15 mouse cellular contexts compared by ENCODE assay signal in the genomic region with DNA sequence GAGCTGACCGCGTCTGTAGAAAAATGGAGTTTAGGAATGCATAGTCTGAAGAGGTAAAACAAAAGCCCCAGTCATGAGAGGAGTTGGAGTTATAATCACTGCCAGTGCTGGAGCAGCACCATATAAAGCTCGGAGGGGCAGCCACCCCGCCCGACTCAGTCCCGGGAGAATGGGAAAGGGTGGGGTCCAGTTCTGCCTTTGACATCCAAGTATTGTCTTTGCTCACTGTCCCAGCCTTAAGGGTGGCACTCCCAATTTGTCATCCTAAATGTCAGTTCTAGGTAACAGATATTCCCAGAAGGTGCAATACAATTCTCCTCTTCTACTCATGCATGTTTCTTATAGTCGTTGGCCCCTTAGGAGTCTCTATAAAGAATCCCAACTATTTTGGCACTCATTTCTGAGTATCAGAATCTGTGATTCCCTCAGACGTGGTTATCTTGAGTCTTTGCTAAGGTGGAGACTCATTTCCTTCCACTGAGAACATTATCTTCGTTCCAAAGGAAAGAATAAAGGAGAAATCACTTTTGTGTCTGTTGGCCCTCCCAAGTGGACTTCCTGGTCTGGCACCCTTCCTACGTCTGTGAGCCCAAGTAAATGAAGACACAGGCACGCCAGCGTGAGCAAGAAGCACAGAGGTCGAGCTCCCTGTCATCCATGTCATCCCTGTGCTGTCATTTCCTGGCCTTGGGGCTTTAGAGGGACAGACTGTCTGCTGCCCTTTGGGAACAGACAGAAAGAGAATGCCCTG. TPM values are rescaled to one million over a fixed set of nuclear protein-coding genes. Genes with fewer than 3 reads are reported as not detected.
DNase-seq lines count a peak whose midpoint lies in the region; ATAC-seq and TF ChIP-seq lines count a peak whose summit lies in the region.
"Had no signal": no experiment of that assay in that cellular context is flagged by ENCODE, and none has a peak within 500 bp of the region (broad histone marks: within the 10 kb centered on the region; RNA-seq: fewer than 3 reads in every experiment).

No protein-coding gene starts in this region.

- no peak for TF ChIP-seq CTCF in heart, postnatal 0 days (IDR thresholded peaks at IDR 0.05; ENCODE audit: low read depth)
- TF ChIP-seq CTCF in small intestine, adult 2 months (IDR thresholded peaks at IDR 0.05; ENCODE audit: extremely low read depth, insufficient read length, insufficient replicate concordance, low read depth, low read length), result no peak
- no peak for TF ChIP-seq CTCF in liver, postnatal 0 days (IDR thresholded peaks at IDR 0.05; ENCODE audit: low read depth)

- no peaks in the 10 kb centered on the region for H3K9me3 ChIP-seq in kidney, embryonic 14.5 days (ENCODE audit: control insufficient read depth, low read length)
- H3K9me3 ChIP-seq in heart, postnatal 0 days (replicated peaks; ENCODE audit: control insufficient read depth, low read length), result no peaks in the 10 kb centered on the region
- H3K9me3 ChIP-seq in liver, postnatal 0 days (ENCODE audit: low read length), result no peaks in the 10 kb centered on the region
- H3K9me3 ChIP-seq: heart, embryonic 15.5 days; liver, embryonic 15.5 days; midbrain, embryonic 10.5 days; stomach, embryonic 15.5 days had no signal

- no peaks in the 10 kb centered on the region for H3K27me3 ChIP-seq in kidney, embryonic 14.5 days (ENCODE audit: control insufficient read depth, insufficient read depth, low read length)
- no peaks in the 10 kb centered on the region for H3K27me3 ChIP-seq in heart, postnatal 0 days (ENCODE audit: control insufficient read depth, insufficient read depth, low read length)
- no peaks in the 10 kb centered on the region for H3K27me3 ChIP-seq in small intestine, adult 2 months (ENCODE audit: control insufficient read depth, insufficient read depth, low read length)
- no peaks in the 10 kb centered on the region for H3K27me3 ChIP-seq in liver, postnatal 0 days (ENCODE audit: insufficient read depth, low read length)
- H3K27me3 ChIP-seq: heart, embryonic 15.5 days; liver, embryonic 15.5 days; stomach, embryonic 15.5 days had no signal

- H3K9ac ChIP-seq in kidney, embryonic 14.5 days (ENCODE audit: low read depth, low read length), result no peak overlapping the region
- H3K9ac ChIP-seq in heart, postnatal 0 days (replicated peaks; ENCODE audit: low read depth, low read length), result no peak overlapping the region
- no peak overlapping the region for H3K9ac ChIP-seq in liver, postnatal 0 days (replicated peaks)
- H3K9ac ChIP-seq: heart, embryonic 15.5 days; liver, embryonic 15.5 days; stomach, embryonic 15.5 days had no signal

- H3K4me1 ChIP-seq in kidney, embryonic 14.5 days (ENCODE audit: control insufficient read depth, insufficient read depth, low read length), result no peaks in the 10 kb centered on the region
- H3K4me1 ChIP-seq in heart, postnatal 0 days (ENCODE audit: control insufficient read depth, insufficient read depth), result no peaks in the 10 kb centered on the region
- no peaks in the 10 kb centered on the region for H3K4me1 ChIP-seq in small intestine, adult 2 months (ENCODE audit: control insufficient read depth, insufficient read depth, insufficient read length, low read length)
- peaks cover 5% of the 10 kb centered on the region for H3K4me1 ChIP-seq in liver, postnatal 0 days (ENCODE audit: insufficient read depth)

- no peak for TF ChIP-seq POLR2A in small intestine, adult 2 months (IDR thresholded peaks at IDR 0.05; ENCODE audit: low read depth, low read length)

- no peak overlapping the region for H3K4me2 ChIP-seq in kidney, embryonic 14.5 days (replicated peaks; ENCODE audit: low read depth, low read length)
- H3K4me2 ChIP-seq in heart, postnatal 0 days (ENCODE audit: low read depth, low read length), result no peak overlapping the region
- H3K4me2 ChIP-seq in liver, postnatal 0 days (ENCODE audit: low read depth, low read length), result no peak overlapping the region
- H3K4me2 ChIP-seq: heart, embryonic 15.5 days; liver, embryonic 15.5 days; stomach, embryonic 15.5 days had no signal

- H3K4me3 ChIP-seq in kidney, embryonic 14.5 days (ENCODE audit: low read length), result no peak overlapping the region
- H3K4me3 ChIP-seq in heart, postnatal 0 days (ENCODE audit: low read depth, low read length), result no peak overlapping the region
- no peak overlapping the region for H3K4me3 ChIP-seq in small intestine, adult 2 months (ENCODE audit: low read depth, low read length)
- H3K4me3 ChIP-seq in liver, postnatal 0 days (ENCODE audit: low read depth, low read length), result no peak overlapping the region
- H3K4me3 ChIP-seq: heart, embryonic 15.5 days; liver, embryonic 15.5 days; midbrain, embryonic 10.5 days; stomach, embryonic 15.5 days had no signal

- WGBS in kidney, embryonic 14.5 days, result 72% methylated on average over 13 of the region's 13 CpGs
- 52% methylated on average over 13 of the region's 13 CpGs for WGBS in heart, postnatal 0 days
- WGBS in small intestine, adult 2 months, result 54% methylated on average over 13 of the region's 13 CpGs
- WGBS in liver, postnatal 0 days (ENCODE audit: insufficient replicate concordance), result 63% methylated on average over 13 of the region's 13 CpGs

- H3K36me3 ChIP-seq in kidney, embryonic 14.5 days (ENCODE audit: control insufficient read depth, insufficient read depth, low read length), result no peaks in the 10 kb centered on the region
- no peaks in the 10 kb centered on the region for H3K36me3 ChIP-seq in heart, postnatal 0 days (replicated peaks; ENCODE audit: control insufficient read depth, insufficient read depth, low read length)
- no peaks in the 10 kb centered on the region for H3K36me3 ChIP-seq in small intestine, adult 2 months (ENCODE audit: control insufficient read depth, insufficient read depth, low read length)
- H3K36me3 ChIP-seq in liver, postnatal 0 days (replicated peaks; ENCODE audit: insufficient read depth, low read length), result no peaks in the 10 kb centered on the region
- H3K36me3 ChIP-seq: heart, embryonic 15.5 days; liver, embryonic 15.5 days; midbrain, embryonic 10.5 days; stomach, embryonic 15.5 days had no signal

- peak; percentile 61 for DNase-seq in kidney, adult 11 months
- DNase-seq in heart, postnatal 0 days (ENCODE audit: low spot score), result peak; percentile 42
- DNase-seq in kidney, postnatal 36 days, result peak; percentile 58 to 81
- no peak for DNase-seq in liver, postnatal 0 days
- no peak for DNase-seq in cerebellum, postnatal 14 days
- DNase-seq: cerebellum, adult 18-20 months; embryo, embryonic 11 days; right cerebral cortex, postnatal 25 days; thymus, postnatal 4 days had no signal

- TF ChIP-seq EP300 in heart, postnatal 0 days (IDR thresholded peaks at IDR 0.05; ENCODE audit: low read depth), result no peak; the same call in 1 of the 2 replicates
- no peak for TF ChIP-seq EP300 in liver, postnatal 0 days (IDR thresholded peaks at IDR 0.05; ENCODE audit: low read depth)

- H3K27ac ChIP-seq in kidney, embryonic 14.5 days (ENCODE audit: low read depth, low read length), result no peak overlapping the region
- 0 out of 2 replicates have a peak overlapping the region, but pooled peaks have one; percentile 0 for H3K27ac ChIP-seq in heart, postnatal 0 days (ENCODE audit: low read depth)
- H3K27ac ChIP-seq in small intestine, adult 2 months (ENCODE audit: insufficient read depth, low read depth, low read length), result peak overlapping the region; percentile 2; the same call in 1 of the 2 replicates
- H3K27ac ChIP-seq in liver, postnatal 0 days (ENCODE audit: low read depth), result no peak overlapping the region
- H3K27ac ChIP-seq: heart, embryonic 15.5 days; liver, embryonic 15.5 days; midbrain, embryonic 10.5 days; stomach, embryonic 15.5 days had no signal

- ATAC-seq in kidney, embryonic 14.5 days (ENCODE audit: low FRiP score, low TSS enrichment), result no peak
- peak; percentile 57 for ATAC-seq in heart, postnatal 0 days (ENCODE audit: insufficient read depth, low read depth)
- no peak for ATAC-seq in liver, postnatal 0 days

RNA-seq across cellular contexts. Expression of gene Cc2d2b, which starts 50.3 kb away (rescaled TPM):
- 0.39 TPM in 1 of 2 replicates, not detected in the other for polyA plus RNA-seq in kidney, embryonic 14.5 days (2014; fragmentation: Nextera tagmentation; extraction: Ambion mirVana)
- not detected in 2 replicates for total RNA-seq in heart, postnatal 0 days (2014; rRNA removed; ENCODE audit: low replicate concordance)
- polyA plus RNA-seq in heart, postnatal 0 days (2015; fragmentation: Nextera tagmentation; extraction: Ambion mirVana), result 0.05 TPM in 1 of 2 replicates, not detected in the other
- not detected in 2 replicates for polyA plus RNA-seq in small intestine, adult 2 months (2012; rRNA removed)
- 1.2 and 1.3 TPM in 2 replicates for polyA plus RNA-seq in liver, postnatal 0 days (2015; fragmentation: Nextera tagmentation; extraction: Ambion mirVana)
- polyA plus RNA-seq: heart, embryonic 15.5 days had no signal

Comparison
In these comparisons a context has a peak if more than half of its experiments do, and no peak if none do; other contexts are left out.
1. DNase-seq: peak in kidney, adult 11 months (single experiment), heart, postnatal 0 days (single experiment) and kidney, postnatal 36 days (2 of 2); none in liver, postnatal 0 days (single experiment) and cerebellum, postnatal 14 days (0 of 2).
2. H3K27ac ChIP-seq: peak in heart, postnatal 0 days (single experiment) and small intestine, adult 2 months (single experiment); none in kidney, embryonic 14.5 days (single experiment) and liver, postnatal 0 days (single experiment).